Mouse (Mus musculus): Measurements from ENCODE around the gene Rps6kc1. TPM values are rescaled to one million over a fixed set of nuclear protein-coding genes. Genes with fewer than 3 reads are reported as not detected.

Rps6kc1 gene
- polyA plus RNA-seq (2011; ENCODE audit: insufficient read length, low read depth, missing spikeins) = 25.0 and 28.7 TPM in 2 replicates

DNA sequence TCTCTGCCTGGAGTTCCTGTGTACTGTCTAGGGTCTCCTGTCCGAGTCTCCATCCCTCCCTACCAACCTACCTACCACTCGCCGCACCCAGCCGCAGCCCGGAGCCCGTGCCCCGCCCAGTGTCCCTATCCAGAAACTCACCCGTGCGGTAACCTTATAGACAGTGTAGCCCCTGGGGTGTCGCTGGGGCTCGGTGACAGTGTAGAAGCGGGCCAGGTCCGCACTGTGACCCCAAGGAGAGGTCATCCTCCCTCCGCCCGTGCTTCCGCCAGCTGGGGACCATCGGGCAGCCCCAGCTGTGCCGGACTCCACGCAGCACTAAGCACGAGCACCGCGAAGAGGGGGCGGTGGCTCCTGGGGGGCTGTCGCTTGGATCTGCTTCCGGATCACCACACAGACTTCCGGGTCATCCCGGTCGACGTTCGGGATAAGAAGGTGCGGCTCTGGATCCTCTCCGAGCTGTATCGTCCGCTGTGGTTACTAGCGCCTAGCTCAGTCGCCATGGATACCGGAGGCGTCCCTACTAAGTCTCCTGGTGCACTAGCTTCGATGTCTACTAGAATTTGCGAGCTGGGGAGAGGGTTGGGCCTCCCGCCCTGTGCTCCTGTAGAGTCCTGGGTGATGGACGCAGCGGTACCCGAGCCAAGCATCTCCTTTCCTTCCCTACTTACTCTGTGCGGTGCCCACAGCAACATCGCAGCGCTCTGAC is at the start of gene Rps6kc1:
TSS of gene Rps6kc1 (minus strand) at position 356 of the 709 bp plus-strand sequence.
- peak within 1 kb of the TSS; percentile 19; the same call in 1 of the 2 replicates for H3K27ac ChIP-seq (ENCODE audit: insufficient read depth, low read length)
- H3K4me1 ChIP-seq (ENCODE audit: control insufficient read depth, insufficient read depth, low read length) = no peaks in the 10 kb centered on the region; the same call in 1 of the 2 replicates
- H3K4me3 ChIP-seq (ENCODE audit: insufficient read depth, low read length) = peak within 1 kb of the TSS; percentile 90
- peak; percentile 84 for TF ChIP-seq POLR2A (IDR thresholded peaks at IDR 0.05; ENCODE audit: low read depth, low read length)
- TF ChIP-seq CTCF (IDR thresholded peaks at IDR 0.05; ENCODE audit: borderline replicate concordance, insufficient read depth, low read length) = no peak

DNA sequence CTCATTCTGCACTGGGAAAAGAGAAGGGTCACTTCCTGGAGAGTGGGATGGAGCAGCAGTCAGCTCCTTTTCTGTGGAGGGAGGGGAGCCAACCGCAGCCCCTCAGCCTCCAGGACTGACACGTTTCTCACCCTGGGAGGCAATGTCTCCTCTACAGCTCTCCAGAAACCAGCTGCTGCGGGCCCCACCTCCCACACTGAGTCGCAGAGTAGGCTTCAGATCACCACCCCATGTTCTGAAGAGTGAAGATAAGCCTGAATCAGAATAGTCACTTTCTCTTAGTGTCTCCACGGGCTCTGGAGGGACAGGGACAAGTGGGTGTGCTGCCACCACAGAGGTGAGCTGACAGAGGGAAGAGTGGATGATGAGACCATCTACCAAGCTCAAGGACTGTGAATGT is 47.3 kb upstream of the Rps6kc1 start:
- TF ChIP-seq POLR2A (IDR thresholded peaks at IDR 0.05; ENCODE audit: low read depth, low read length) (no peak), CTCF (IDR thresholded peaks at IDR 0.05; ENCODE audit: borderline replicate concordance, insufficient read depth, low read length) (no peak)
- Histone ChIP-seq H3K4me1 (ENCODE audit: control insufficient read depth, insufficient read depth, low read length) (no peaks in the 10 kb centered on the region), H3K4me3 (ENCODE audit: insufficient read depth, low read length) (no peak overlapping the region), H3K27ac (ENCODE audit: insufficient read depth, low read length) (no peak overlapping the region)

DNA sequence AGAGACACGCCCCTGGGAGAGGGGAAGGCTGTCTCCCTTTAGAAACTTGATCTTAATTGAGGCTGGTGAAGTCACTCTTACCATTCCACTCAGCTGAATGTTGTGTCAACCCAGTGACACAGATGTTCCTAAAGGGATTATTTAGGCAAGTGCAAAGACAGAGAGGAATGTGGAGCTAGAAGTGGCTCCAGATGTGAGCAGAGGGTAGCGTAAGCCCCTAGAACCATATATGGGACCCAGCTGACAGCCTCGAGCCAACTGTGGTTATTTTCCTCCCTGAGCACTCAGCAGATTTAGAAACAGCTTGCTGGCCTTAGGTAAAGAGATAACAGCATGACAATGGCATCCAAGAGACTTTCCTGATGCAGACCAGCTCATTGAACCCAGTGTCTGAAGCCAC is 41.4 kb upstream of the Rps6kc1 start:
- Histone ChIP-seq H3K4me1 (ENCODE audit: control insufficient read depth, insufficient read depth, low read length) (peaks cover 5% of the 10 kb centered on the region), H3K27ac (ENCODE audit: insufficient read depth, low read length) (peak overlapping the region; percentile 14; the same call in 1 of the 2 replicates)
- no peak for TF ChIP-seq POLR2A (IDR thresholded peaks at IDR 0.05; ENCODE audit: low read depth, low read length)
- no peak for TF ChIP-seq CTCF (IDR thresholded peaks at IDR 0.05; ENCODE audit: borderline replicate concordance, insufficient read depth, low read length)

DNA sequence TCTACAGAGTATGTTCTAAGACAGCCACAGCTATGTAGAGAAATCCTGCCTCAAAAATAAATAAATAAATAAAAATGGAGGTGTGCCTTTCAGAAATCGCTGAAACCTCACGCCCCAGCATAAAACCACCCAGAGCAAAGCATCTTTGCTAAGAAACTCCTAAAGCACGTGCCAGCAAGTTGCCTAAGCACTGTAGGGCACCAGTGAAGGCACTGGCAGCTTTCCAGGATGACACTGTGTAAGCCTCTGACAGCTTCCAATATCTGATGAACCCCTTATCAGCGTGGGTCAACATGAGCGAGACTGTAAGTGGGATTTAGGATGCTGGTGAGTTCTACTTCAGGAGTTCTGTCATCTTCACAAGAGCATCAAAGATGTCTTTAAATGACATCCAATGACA is 39.4 kb upstream of the Rps6kc1 start:
- no peak overlapping the region for H3K27ac ChIP-seq (ENCODE audit: insufficient read depth, low read length)
- no peak overlapping the region for H3K4me3 ChIP-seq (ENCODE audit: insufficient read depth, low read length)
- TF ChIP-seq POLR2A (IDR thresholded peaks at IDR 0.05; ENCODE audit: low read depth, low read length) (no peak), CTCF (IDR thresholded peaks at IDR 0.05; ENCODE audit: borderline replicate concordance, insufficient read depth, low read length) (no peak)
- H3K4me1 ChIP-seq (ENCODE audit: control insufficient read depth, insufficient read depth, low read length) = peaks cover 5% of the 10 kb centered on the region

More for the DNA sequence above, 41.4 kb upstream of the Rps6kc1 start:
- H3K4me3 ChIP-seq (ENCODE audit: insufficient read depth, low read length) = no peak overlapping the region

DNA sequence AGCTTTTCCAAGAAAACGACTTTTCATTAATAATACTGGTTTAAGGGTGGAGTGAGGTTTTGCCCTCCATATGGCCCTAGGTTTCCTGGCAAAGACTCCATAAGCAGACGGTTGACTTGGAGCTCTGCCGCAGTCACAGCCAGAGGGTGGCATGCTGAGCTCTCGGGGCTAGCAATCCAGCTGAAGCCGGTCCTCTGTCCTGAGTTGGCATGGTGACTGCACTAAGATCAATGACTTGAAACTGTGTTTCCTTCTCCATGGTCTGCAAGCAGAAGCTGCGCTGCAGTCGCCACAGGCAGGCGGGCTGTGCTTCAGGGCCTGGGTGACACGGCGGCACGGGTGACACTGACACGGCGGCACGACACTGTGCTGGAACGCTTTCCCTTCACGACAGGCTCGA is 37.3 kb upstream of the Rps6kc1 start:
- no peak for TF ChIP-seq POLR2A (IDR thresholded peaks at IDR 0.05; ENCODE audit: low read depth, low read length)
- no peak overlapping the region for H3K27ac ChIP-seq (ENCODE audit: insufficient read depth, low read length)
- peaks cover 5% of the 10 kb centered on the region for H3K4me1 ChIP-seq (ENCODE audit: control insufficient read depth, insufficient read depth, low read length)
- no peak overlapping the region for H3K4me3 ChIP-seq (ENCODE audit: insufficient read depth, low read length)

DNA sequence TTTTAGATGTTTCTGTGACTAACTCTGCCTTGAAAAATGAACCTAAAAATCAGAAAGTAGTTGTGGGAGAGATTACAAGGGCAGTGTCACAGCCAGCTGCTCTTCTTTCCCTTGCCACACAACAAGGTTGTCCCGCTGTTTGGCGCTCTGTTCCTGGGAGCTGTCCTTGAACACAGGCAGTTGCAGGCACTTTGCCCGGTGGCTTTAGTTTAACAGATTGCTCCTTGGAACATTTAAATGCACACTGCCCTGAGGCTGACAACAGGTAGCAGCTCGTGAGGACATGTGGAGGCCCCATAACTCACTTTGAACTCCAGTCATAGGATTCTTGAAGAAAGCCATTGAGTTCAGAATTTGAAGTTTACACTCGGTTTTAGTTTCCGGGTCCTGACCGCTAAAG is 36.9 kb upstream of the Rps6kc1 start:
- peaks cover 3% of the 10 kb centered on the region for H3K4me1 ChIP-seq (ENCODE audit: control insufficient read depth, insufficient read depth, low read length)
- TF ChIP-seq POLR2A (IDR thresholded peaks at IDR 0.05; ENCODE audit: low read depth, low read length) (no peak), CTCF (IDR thresholded peaks at IDR 0.05; ENCODE audit: borderline replicate concordance, insufficient read depth, low read length) (no peak)
- H3K4me3 ChIP-seq (ENCODE audit: insufficient read depth, low read length) = no peak overlapping the region
- no peak overlapping the region for H3K27ac ChIP-seq (ENCODE audit: insufficient read depth, low read length)

DNA sequence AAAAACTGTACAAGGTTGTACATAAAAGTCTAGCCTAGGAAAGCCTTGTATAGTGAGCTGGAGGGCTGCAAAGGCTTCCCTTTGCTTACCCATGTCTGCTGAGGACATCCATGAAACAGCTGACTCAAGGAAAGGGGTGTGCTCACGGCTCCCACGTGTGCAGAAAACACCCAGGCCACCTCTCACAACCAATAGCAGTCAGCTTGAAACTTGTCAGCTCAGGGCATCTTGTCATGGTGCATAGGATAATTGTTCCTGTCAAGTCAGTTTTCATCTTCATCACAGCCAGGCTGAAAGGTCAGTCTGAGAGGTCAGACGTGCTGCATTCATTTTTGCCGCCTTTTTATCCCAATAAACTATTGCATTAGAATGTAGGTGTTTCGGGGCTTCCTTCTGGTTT is 36.4 kb upstream of the Rps6kc1 start:
- Histone ChIP-seq H3K27ac (ENCODE audit: insufficient read depth, low read length) (no peak overlapping the region), H3K4me1 (ENCODE audit: control insufficient read depth, insufficient read depth, low read length) (no peaks in the 10 kb centered on the region; the same call in 1 of the 2 replicates), H3K4me3 (ENCODE audit: insufficient read depth, low read length) (no peak overlapping the region)
- TF ChIP-seq CTCF (IDR thresholded peaks at IDR 0.05; ENCODE audit: borderline replicate concordance, insufficient read depth, low read length) (no peak), POLR2A (IDR thresholded peaks at IDR 0.05; ENCODE audit: low read depth, low read length) (no peak)

DNA sequence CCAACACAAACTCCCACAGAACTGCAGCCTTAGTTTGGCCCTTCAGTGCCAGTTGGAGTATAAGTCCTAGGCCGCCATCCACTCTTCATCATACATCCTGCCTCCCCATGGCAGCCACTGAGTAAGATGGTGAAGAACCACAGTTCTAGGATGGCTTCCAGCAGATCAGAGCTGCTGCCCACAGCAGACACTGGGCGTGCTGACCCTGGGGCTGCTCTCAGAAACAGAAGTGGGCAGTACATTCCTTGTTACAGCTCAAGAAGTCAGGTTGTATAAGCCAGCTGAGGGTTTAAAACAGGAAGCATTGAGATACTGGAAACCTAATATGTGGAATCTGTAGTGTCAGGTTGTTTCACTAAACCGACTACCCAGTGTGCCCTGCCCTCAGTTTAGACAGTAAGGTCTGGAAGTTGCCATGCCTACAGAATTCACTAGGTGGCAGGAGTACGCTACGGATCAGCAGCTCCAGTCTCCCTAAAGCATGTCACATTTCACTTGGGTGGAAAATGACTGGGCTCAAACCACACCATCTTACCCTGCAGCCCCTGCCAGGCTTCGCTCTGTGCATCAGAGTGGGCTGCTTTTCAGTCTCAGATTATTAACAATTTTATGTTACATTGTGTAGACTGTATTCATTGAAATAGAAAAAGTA is 32.7 kb upstream of the Rps6kc1 start:
- Histone ChIP-seq H3K4me3 (ENCODE audit: insufficient read depth, low read length) (no peak overlapping the region), H3K4me1 (ENCODE audit: control insufficient read depth, insufficient read depth, low read length) (no peaks in the 10 kb centered on the region), H3K27ac (ENCODE audit: insufficient read depth, low read length) (no peak overlapping the region)
- TF ChIP-seq CTCF (IDR thresholded peaks at IDR 0.05; ENCODE audit: borderline replicate concordance, insufficient read depth, low read length) = peak; percentile 87
- no peak for TF ChIP-seq POLR2A (IDR thresholded peaks at IDR 0.05; ENCODE audit: low read depth, low read length)

DNA sequence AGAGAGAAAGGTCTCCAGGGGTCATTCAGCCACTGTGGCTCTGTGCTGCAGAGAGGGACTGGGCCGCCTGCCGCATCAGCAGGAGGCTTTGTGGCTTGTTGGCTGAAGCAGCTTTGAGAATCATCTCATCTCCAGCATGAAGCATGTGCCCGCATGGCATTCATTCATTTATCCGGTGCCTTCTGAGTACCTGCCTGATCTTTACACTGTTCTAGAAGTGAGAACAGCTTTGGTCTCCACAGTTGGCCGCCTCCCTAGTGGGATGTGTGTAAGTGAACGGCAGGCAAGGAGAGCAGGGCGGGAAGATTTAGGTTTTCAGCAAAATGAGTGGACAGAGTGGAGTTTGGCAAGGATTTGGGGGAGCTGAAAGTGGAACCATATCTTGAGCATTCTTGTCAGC is 28.2 kb upstream of the Rps6kc1 start:
- H3K4me1 ChIP-seq (ENCODE audit: control insufficient read depth, insufficient read depth, low read length) = no peaks in the 10 kb centered on the region
- H3K27ac ChIP-seq (ENCODE audit: insufficient read depth, low read length) = no peak overlapping the region
- TF ChIP-seq POLR2A (IDR thresholded peaks at IDR 0.05; ENCODE audit: low read depth, low read length) = no peak
- no peak for TF ChIP-seq CTCF (IDR thresholded peaks at IDR 0.05; ENCODE audit: borderline replicate concordance, insufficient read depth, low read length)
- H3K4me3 ChIP-seq (ENCODE audit: insufficient read depth, low read length) = no peak overlapping the region

DNA sequence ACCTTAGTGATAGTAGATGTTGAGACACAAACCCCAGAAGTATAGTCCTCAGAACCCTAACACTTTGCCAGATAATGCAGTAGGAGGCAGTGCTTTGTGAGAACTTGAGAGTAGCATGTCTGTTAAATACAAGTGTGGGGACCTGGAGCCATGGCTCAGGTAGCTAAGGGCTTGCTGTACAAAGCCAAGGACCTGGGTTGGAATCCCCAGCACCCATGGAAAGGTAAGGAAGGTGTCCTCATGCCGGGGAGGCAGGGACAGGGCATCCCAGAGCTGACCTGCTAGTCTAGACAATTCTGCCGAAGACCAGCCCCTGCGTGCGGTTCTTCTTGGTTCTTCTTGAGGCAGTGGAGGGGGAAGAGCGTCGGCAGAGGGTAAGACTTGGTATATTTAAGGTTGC is 18.6 kb upstream of the Rps6kc1 start:
- H3K27ac ChIP-seq (ENCODE audit: insufficient read depth, low read length) = no peak overlapping the region
- TF ChIP-seq POLR2A (IDR thresholded peaks at IDR 0.05; ENCODE audit: low read depth, low read length) (no peak), CTCF (IDR thresholded peaks at IDR 0.05; ENCODE audit: borderline replicate concordance, insufficient read depth, low read length) (no peak)
- H3K4me1 ChIP-seq (ENCODE audit: control insufficient read depth, insufficient read depth, low read length) = no peaks in the 10 kb centered on the region
- H3K4me3 ChIP-seq (ENCODE audit: insufficient read depth, low read length) = no peak overlapping the region

Data from embryonic fibroblast, embryonic 13.5 days (primary cell).